Mouse (Mus musculus): ENCODE data around the gene Lsm7. TPM values are rescaled to one million over a fixed set of nuclear protein-coding genes. Genes with fewer than 3 reads are reported as not detected.
A peak's percentile ranks its signal among the peaks of the same experiment; 100 is the strongest.
"Not testable (repeated sequence)": the region's sequence is repeated elsewhere in the genome, so short reads cannot be mapped to it uniquely, and the experiment has no call there.

Lsm7 gene
- polyA plus RNA-seq, 1 experiment, result 150 TPM

GRCm38 (mm10) chr10:80832818-80833217, 22.2 kb downstream of the Lsm7 start:
- H3K79me2 ChIP-seq (ENCODE audit: control insufficient read depth, insufficient read depth), result peaks cover 14% of the 10 kb centered on the region
- H3ac ChIP-seq (ENCODE audit: control insufficient read depth, insufficient read length), result no peak overlapping the region
- no peak overlapping the region for H3K4me2 ChIP-seq (ENCODE audit: low read depth)
- H3K27me3 ChIP-seq (ENCODE audit: control insufficient read depth, insufficient read depth, insufficient read length), result no peaks in the 10 kb centered on the region
- peaks cover 14% of the 10 kb centered on the region for H3K36me3 ChIP-seq (ENCODE audit: control insufficient read depth, insufficient read depth)
- TF ChIP-seq POLR2AphosphoS2 (IDR thresholded peaks at IDR 0.05; ENCODE audit: insufficient read length, low read depth) (no peak), MAX (IDR thresholded peaks at IDR 0.05; ENCODE audit: low read depth) (no peak), USF1 (IDR thresholded peaks at IDR 0.05; ENCODE audit: low read depth) (no peak), CEBPB (IDR thresholded peaks at IDR 0.05; ENCODE audit: insufficient read depth, poor library complexity, severe bottlenecking) (no peak), MYOD1 (IDR thresholded peaks at IDR 0.05; ENCODE audit: control insufficient read depth in 1 of 3, insufficient read length in 2 of 3, low read depth in 2 of 3) (no peak), E2F4 (IDR thresholded peaks at IDR 0.05; ENCODE audit: insufficient read depth) (no peak), MYOG (IDR thresholded peaks at IDR 0.05; ENCODE audit: control insufficient read depth in 1 of 3, insufficient read depth in 1 of 3, insufficient read length in 2 of 3, low read depth in 2 of 3) (no peak), TCF12 (IDR thresholded peaks at IDR 0.05; ENCODE audit: insufficient read depth, poor library complexity, severe bottlenecking) (no peak), SRF (IDR thresholded peaks at IDR 0.05; ENCODE audit: control insufficient read depth, insufficient read length, low read depth) (no peak), POLR2A (IDR thresholded peaks at IDR 0.05; ENCODE audit: insufficient read length, low read depth) (no peak), TCF3 (IDR thresholded peaks at IDR 0.05; ENCODE audit: insufficient read length, low read depth) (no peak), REST (IDR thresholded peaks at IDR 0.05; ENCODE audit: insufficient read depth, insufficient read length) (no peak)
- no peak overlapping the region for H3K4me3 ChIP-seq

GRCm38 (mm10) chr10:80831136-80831535, 23.9 kb downstream of the Lsm7 start:
- no peak overlapping the region for H3K4me3 ChIP-seq
- H3ac ChIP-seq (ENCODE audit: control insufficient read depth, insufficient read length), result no peak overlapping the region
- peaks cover 26% of the 10 kb centered on the region for H3K79me2 ChIP-seq (ENCODE audit: control insufficient read depth, insufficient read depth)
- TF ChIP-seq USF1 (IDR thresholded peaks at IDR 0.05; ENCODE audit: low read depth), result no peak
- TF ChIP-seq POLR2AphosphoS2 (IDR thresholded peaks at IDR 0.05; ENCODE audit: insufficient read length, low read depth), result peak; percentile 73
- H3K36me3 ChIP-seq (ENCODE audit: control insufficient read depth, insufficient read depth), result peaks cover 14% of the 10 kb centered on the region
- H3K27me3 ChIP-seq (ENCODE audit: control insufficient read depth, insufficient read depth, insufficient read length), result no peaks in the 10 kb centered on the region
- no peak overlapping the region for H3K4me2 ChIP-seq (ENCODE audit: low read depth)

GRCm38 (mm10) chr10:80829359-80830278, 25.4 kb downstream of the Lsm7 start:
- no peak overlapping the region for H3K4me2 ChIP-seq (ENCODE audit: low read depth)
- no peak for TF ChIP-seq MYOD1 (IDR thresholded peaks at IDR 0.05; ENCODE audit: control insufficient read depth in 1 of 3, insufficient read length in 2 of 3, low read depth in 2 of 3)
- TF ChIP-seq REST (IDR thresholded peaks at IDR 0.05; ENCODE audit: insufficient read depth, insufficient read length), result no peak
- peak; percentile 23 for TF ChIP-seq POLR2A (IDR thresholded peaks at IDR 0.05; ENCODE audit: insufficient read length, low read depth)
- no peak for TF ChIP-seq USF1 (IDR thresholded peaks at IDR 0.05; ENCODE audit: low read depth)
- TF ChIP-seq CEBPB (IDR thresholded peaks at IDR 0.05; ENCODE audit: insufficient read depth, poor library complexity, severe bottlenecking), result no peak
- no peak for TF ChIP-seq E2F4 (IDR thresholded peaks at IDR 0.05; ENCODE audit: insufficient read depth)
- TF ChIP-seq POLR2AphosphoS2 (IDR thresholded peaks at IDR 0.05; ENCODE audit: insufficient read length, low read depth), result peak; percentile 70
- no peak for TF ChIP-seq MYOG (IDR thresholded peaks at IDR 0.05; ENCODE audit: control insufficient read depth in 1 of 3, insufficient read depth in 1 of 3, insufficient read length in 2 of 3, low read depth in 2 of 3)
- no peak for TF ChIP-seq MAX (IDR thresholded peaks at IDR 0.05; ENCODE audit: low read depth)
- no peak overlapping the region for H3K4me3 ChIP-seq

GRCm38 (mm10) chr10:80828587-80828986, 26.4 kb downstream of the Lsm7 start:
- peak overlapping the region; percentile 74 for H3K4me3 ChIP-seq

More at GRCm38 (mm10) chr10:80829359-80830278, 25.4 kb downstream of the Lsm7 start:
- H3ac ChIP-seq (ENCODE audit: control insufficient read depth, insufficient read length), result no peak overlapping the region
- peaks cover 14% of the 10 kb centered on the region for H3K36me3 ChIP-seq (ENCODE audit: control insufficient read depth, insufficient read depth)
- H3K27me3 ChIP-seq (ENCODE audit: control insufficient read depth, insufficient read depth, insufficient read length), result no peaks in the 10 kb centered on the region
- H3K79me2 ChIP-seq (ENCODE audit: control insufficient read depth, insufficient read depth), result peaks cover 26% of the 10 kb centered on the region

GRCm38 (mm10) chr10:80827870-80828420, 27.1 kb downstream of the Lsm7 start:
- Histone ChIP-seq H3K79me2 (ENCODE audit: control insufficient read depth, insufficient read depth) (peaks cover 26% of the 10 kb centered on the region), H3K4me3 (peak overlapping the region; percentile 74), H3K4me2 (ENCODE audit: low read depth) (peak overlapping the region; percentile 98), H3ac (ENCODE audit: control insufficient read depth, insufficient read length) (no peak overlapping the region), H3K36me3 (ENCODE audit: control insufficient read depth, insufficient read depth) (peaks cover 14% of the 10 kb centered on the region), H3K27me3 (ENCODE audit: control insufficient read depth, insufficient read depth, insufficient read length) (no peaks in the 10 kb centered on the region)
- peak; percentile 21 for TF ChIP-seq POLR2A (IDR thresholded peaks at IDR 0.05; ENCODE audit: insufficient read length, low read depth)
- peak; percentile 25 for TF ChIP-seq POLR2AphosphoS2 (IDR thresholded peaks at IDR 0.05; ENCODE audit: insufficient read length, low read depth)
- TF ChIP-seq E2F4 (IDR thresholded peaks at IDR 0.05; ENCODE audit: insufficient read depth), result no peak

More at GRCm38 (mm10) chr10:80828587-80828986, 26.4 kb downstream of the Lsm7 start:
- peak overlapping the region; percentile 98 for H3K4me2 ChIP-seq (ENCODE audit: low read depth)
- H3K27me3 ChIP-seq (ENCODE audit: control insufficient read depth, insufficient read depth, insufficient read length); H3ac ChIP-seq (ENCODE audit: control insufficient read depth, insufficient read length): not testable (repeated sequence)
- H3K79me2 ChIP-seq (ENCODE audit: control insufficient read depth, insufficient read depth), result peaks cover 26% of the 10 kb centered on the region
- peaks cover 14% of the 10 kb centered on the region for H3K36me3 ChIP-seq (ENCODE audit: control insufficient read depth, insufficient read depth)
